Mouse (Mus musculus) megakaryocyte, embryonic 14.5 days (primary cell): ENCODE measurements around the gene Hhat.

Source experiments
- FLI1 ChIP-seq: IDR thresholded peaks from 2 replicates; pipeline ENCODE4 v1.6.1; 2012; ENCODE audit warnings: low read length, inconsistent platforms, mixed read lengths
- GATA1 ChIP-seq: IDR thresholded peaks from 3 replicates; pipeline ENCODE4 v1.6.1; 2012; ENCODE audit warnings: mixed read lengths, low read length, inconsistent platforms, borderline replicate concordance

DNA sequence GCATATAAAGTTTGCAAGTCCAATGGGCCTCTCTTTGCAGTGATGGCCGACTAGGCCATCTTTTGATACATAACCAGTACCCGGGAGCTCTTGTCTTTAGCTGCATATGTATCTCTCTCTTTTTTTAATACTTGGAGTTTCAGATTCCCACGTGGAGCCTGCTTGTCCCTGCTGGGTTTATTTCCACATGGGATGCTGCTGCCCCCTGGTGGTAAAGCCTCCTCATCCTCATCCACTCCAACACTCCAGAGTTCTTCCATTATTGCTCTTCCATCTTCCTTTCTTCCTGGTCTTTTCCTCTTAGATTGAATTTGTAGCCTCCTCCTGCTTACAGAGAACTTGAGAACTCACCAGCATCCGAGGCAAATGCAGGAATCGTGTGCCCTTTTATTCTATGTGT is 48.9 kb downstream of the Hhat start:
- TF ChIP-seq GATA1 (no peak), FLI1 (no peak)
